Mouse (Mus musculus) olfactory bulb, adult 2 months (tissue): ENCODE measurements around the gene Slmap.

Experiments
- CTCF ChIP-seq: fragments of 200-500 bp; IDR thresholded peaks from 2 replicates; pipeline ENCODE4 v1.5.1; 2012; ENCODE audit warnings: low read depth, mild to moderate bottlenecking, low read length, moderate library complexity; ENCODE audit not compliant: insufficient read depth
- POLR2A ChIP-seq: fragments of 200-500 bp; IDR thresholded peaks from 2 replicates; pipeline ENCODE4 v1.6.1; 2012; ENCODE audit warnings: mild to moderate bottlenecking, low read depth, low read length, moderate library complexity; ENCODE audit not compliant: insufficient read depth

DNA sequence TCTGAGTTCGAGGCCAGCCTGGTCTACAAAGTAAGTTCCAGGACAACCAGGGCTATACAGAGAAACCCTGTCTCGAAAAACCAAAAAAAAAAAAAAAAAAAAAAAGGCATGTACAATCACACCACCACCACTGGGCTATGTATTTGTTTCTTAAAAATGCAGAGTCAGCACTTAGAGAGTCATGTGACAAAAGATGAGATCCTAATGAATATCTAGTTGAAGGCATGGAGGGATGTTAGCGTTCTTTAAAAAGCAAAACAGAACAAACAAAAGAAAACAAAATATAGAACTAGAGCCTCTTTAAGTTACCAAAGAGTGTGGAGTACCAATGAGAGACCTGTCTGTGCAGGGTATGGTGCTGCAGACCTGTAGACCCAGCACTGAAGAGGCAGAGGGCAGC lies 48.9 kb upstream of the Slmap start:
- no peak for TF ChIP-seq POLR2A
- TF ChIP-seq CTCF, result no peak
